Mouse (Mus musculus): Measurements from ENCODE around the gene Apln. TPM values are rescaled to one million over a fixed set of nuclear protein-coding genes. Genes with fewer than 3 reads are reported as not detected.

Apln gene
- total RNA-seq (2021), result 10 to 100 TPM; 12.3 to 17.5 TPM
- long read RNA-seq, partial matches to known transcripts, result 0 of 4 reads
- long read RNA-seq, other reads (novel, unspliced or antisense), result 3 of 4 reads

GRCm38 (mm10) chrX:48034144-48035113 lies at the start of gene Apln:
Gene Apln, minus strand, starts transcription at chrX:48034853.
- peak; percentile 19 to 51 for DNase-seq (ENCODE audit: low spot score in 2 of 2)

- no peak for DNase-seq (ENCODE audit: low spot score in 2 of 2)
Observed at GRCm38 (mm10) chrX:48082364-48082763, 47.7 kb upstream of the Apln start.

GRCm38 (mm10) chrX:48076806-48077425 lies 42.3 kb upstream of the Apln start:
- DNase-seq (ENCODE audit: low spot score in 2 of 2), result no peak

GRCm38 (mm10) chrX:48074691-48075090 lies 40.0 kb upstream of the Apln start:
- peak in 1 of 2 experiments; percentile 13 for DNase-seq (ENCODE audit: low spot score in 2 of 2)

- no peak for DNase-seq (ENCODE audit: low spot score in 2 of 2)
Observed at GRCm38 (mm10) chrX:48072401-48072800, 37.7 kb upstream of the Apln start.

GRCm38 (mm10) chrX:48071961-48072360 lies 37.3 kb upstream of the Apln start:
- DNase-seq (ENCODE audit: low spot score in 2 of 2), result no peak

- DNase-seq (ENCODE audit: low spot score in 2 of 2), result no peak
Observed at GRCm38 (mm10) chrX:48066891-48067290, 32.2 kb upstream of the Apln start.

GRCm38 (mm10) chrX:48064166-48064853 lies 29.7 kb upstream of the Apln start:
- no peak for DNase-seq (ENCODE audit: low spot score in 2 of 2)

- no peak for DNase-seq (ENCODE audit: low spot score in 2 of 2)
Observed at GRCm38 (mm10) chrX:48062481-48062880, 27.8 kb upstream of the Apln start.

GRCm38 (mm10) chrX:48054186-48055015 lies 19.7 kb upstream of the Apln start:
- peak; percentile 37 to 56 for DNase-seq (ENCODE audit: low spot score in 2 of 2)

- DNase-seq (ENCODE audit: low spot score in 2 of 2), result no peak
Observed at GRCm38 (mm10) chrX:48053743-48054142, 19.1 kb upstream of the Apln start.

GRCm38 (mm10) chrX:48046315-48046714 lies 11.7 kb upstream of the Apln start:
- no peak for DNase-seq (ENCODE audit: low spot score in 2 of 2)

- no peak for DNase-seq (ENCODE audit: low spot score in 2 of 2)
Observed at GRCm38 (mm10) chrX:48044261-48044660, 9.6 kb upstream of the Apln start.

GRCm38 (mm10) chrX:48042748-48043147 lies 8.1 kb upstream of the Apln start:
- DNase-seq (ENCODE audit: low spot score in 2 of 2), result no peak

- no peak for DNase-seq (ENCODE audit: low spot score in 2 of 2)
Observed at GRCm38 (mm10) chrX:48040379-48040778, 5.7 kb upstream of the Apln start.

- no peak for DNase-seq (ENCODE audit: low spot score in 2 of 2)
Observed at GRCm38 (mm10) chrX:48033766-48034143, 898 bp downstream of the Apln start.

- peak; percentile 39 to 57 for DNase-seq (ENCODE audit: low spot score in 2 of 2)
Observed at GRCm38 (mm10) chrX:48033024-48033423, 1.6 kb downstream of the Apln start.

- DNase-seq (ENCODE audit: low spot score in 2 of 2), result no peak
Observed at GRCm38 (mm10) chrX:48031866-48032265, 2.8 kb downstream of the Apln start.

- no peak for DNase-seq (ENCODE audit: low spot score in 2 of 2)
Observed at GRCm38 (mm10) chrX:48030593-48030992, 4.1 kb downstream of the Apln start.

GRCm38 (mm10) chrX:48022811-48023210 lies 11.8 kb downstream of the Apln start:
- no peak for DNase-seq (ENCODE audit: low spot score in 2 of 2)

GRCm38 (mm10) chrX:48019940-48020339 lies 14.7 kb downstream of the Apln start:
- DNase-seq (ENCODE audit: low spot score in 2 of 2), result peak; percentile 79 to 81
